Mouse (Mus musculus): Measurements from ENCODE around the gene Zfp992. TPM values are rescaled to one million over a fixed set of nuclear protein-coding genes. Genes with fewer than 3 reads are reported as not detected.
"Not testable (repeated sequence)": the region's sequence is repeated elsewhere in the genome, so short reads cannot be mapped to it uniquely, and the experiment has no call there.

Gene Zfp992
- polyA plus RNA-seq, 1 experiment from 2014 or later: 4.0 TPM

DNA sequence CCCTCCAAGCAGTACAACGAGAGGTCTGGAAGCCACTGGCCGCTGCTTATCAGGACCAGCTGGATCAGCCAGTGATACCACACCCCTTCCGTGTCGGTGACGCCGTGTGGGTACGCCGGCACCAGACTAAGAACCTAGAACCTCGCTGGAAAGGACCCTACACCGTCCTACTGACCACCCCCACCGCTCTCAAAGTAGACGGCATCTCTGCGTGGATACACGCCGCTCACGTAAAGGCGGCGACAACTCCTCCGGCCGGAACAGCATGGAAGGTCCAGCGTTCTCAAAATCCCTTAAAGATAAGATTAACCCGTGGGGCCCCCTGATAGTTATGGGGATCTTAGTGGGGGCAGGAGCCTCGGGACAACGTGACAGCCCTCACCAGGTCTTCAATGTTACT is 60.2 kb downstream of the Zfp992 start:
- H3K36me3 ChIP-seq (replicated peaks); H3K4me1 ChIP-seq; H3K4me3 ChIP-seq; DNase-seq (ENCODE audit: extremely low spot score, low spot score); H3K27ac ChIP-seq; H3K27me3 ChIP-seq (ENCODE audit: poor library complexity, severe bottlenecking): not testable (repeated sequence)
- WGBS: 94% methylated on average over 22 of the region's 24 CpGs
- H3K9me3 ChIP-seq: peaks cover 30% of the 10 kb centered on the region

DNA sequence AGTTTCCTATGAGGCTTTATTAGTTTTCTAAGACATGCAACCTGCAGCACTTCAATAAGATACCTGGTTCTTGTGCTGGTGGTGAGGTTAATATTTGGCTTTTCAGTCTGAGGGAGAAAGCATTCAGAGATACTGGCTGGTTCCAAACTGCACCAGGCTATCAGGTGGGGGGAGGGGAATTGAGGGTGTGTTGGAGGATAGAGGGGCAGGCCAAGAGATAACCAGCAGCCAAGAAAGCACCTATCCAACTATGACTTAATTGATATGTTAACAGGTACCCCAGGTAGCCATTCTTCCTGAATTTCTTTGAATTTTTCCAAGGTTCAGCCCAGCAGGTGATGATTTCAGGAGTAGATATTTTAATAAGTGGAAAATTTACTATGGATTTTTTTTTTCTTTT is 63.0 kb downstream of the Zfp992 start:
- not testable (repeated sequence) for H3K27me3 ChIP-seq (ENCODE audit: poor library complexity, severe bottlenecking); H3K27ac ChIP-seq; DNase-seq (ENCODE audit: extremely low spot score, low spot score); H3K4me1 ChIP-seq; H3K4me3 ChIP-seq; H3K36me3 ChIP-seq (replicated peaks)
- peaks cover 55% of the 10 kb centered on the region for H3K9me3 ChIP-seq

DNA sequence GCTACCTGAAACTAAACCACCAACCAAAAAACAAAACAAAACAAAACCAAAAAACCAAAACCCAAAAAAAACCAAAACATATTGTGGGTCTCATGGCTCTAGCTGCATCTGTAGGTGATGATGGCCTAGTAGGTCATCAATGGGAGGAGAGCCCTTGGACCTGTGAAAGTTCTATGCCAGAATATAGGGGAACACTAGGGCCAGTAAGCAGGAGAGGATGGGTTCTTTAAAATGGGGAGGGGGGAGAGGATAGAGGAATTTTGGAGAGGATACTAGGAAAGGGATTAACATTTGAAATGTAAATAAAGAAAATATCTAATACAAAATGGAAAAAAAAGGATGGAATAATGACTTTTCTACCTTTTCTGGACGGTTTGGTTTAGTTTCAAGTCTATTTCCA is 67.7 kb downstream of the Zfp992 start:
- H3K27ac ChIP-seq: no peak overlapping the region
- no peak overlapping the region for H3K4me3 ChIP-seq
- 78% methylated on average over 1 of the region's 1 CpGs for WGBS
- H3K27me3 ChIP-seq (ENCODE audit: poor library complexity, severe bottlenecking): no peaks in the 10 kb centered on the region
- H3K9me3 ChIP-seq: peaks cover 92% of the 10 kb centered on the region
- no peaks in the 10 kb centered on the region for H3K4me1 ChIP-seq
- no peak for DNase-seq (ENCODE audit: extremely low spot score, low spot score)
- H3K36me3 ChIP-seq (replicated peaks): no peaks in the 10 kb centered on the region

DNA sequence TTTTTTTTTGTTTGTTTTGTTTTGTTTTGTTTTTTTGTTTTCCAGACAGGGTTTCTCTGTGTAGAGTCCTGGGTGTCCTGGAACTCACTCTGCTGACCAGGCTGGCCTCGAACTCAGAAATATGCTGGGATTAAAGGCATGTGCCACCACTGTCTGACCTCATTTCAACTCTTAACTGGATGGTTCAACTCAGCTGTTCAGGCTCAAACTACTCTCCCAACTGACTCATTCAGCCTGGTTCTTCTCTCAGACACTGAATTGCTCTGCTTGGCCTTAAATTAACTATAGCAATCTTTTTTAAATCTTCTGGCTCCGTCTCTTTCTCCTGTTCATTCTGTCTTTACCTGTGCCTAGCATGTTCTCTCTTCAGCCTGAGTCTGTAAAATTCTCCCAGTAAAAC is 68.3 kb downstream of the Zfp992 start:
- H3K27ac ChIP-seq: not testable (repeated sequence)
- WGBS: 75% methylated on average over 2 of the region's 2 CpGs

More for the DNA sequence above, 68.3 kb downstream of the Zfp992 start:
- not testable (repeated sequence) for DNase-seq (ENCODE audit: extremely low spot score, low spot score); H3K4me1 ChIP-seq; H3K27me3 ChIP-seq (ENCODE audit: poor library complexity, severe bottlenecking); H3K36me3 ChIP-seq (replicated peaks); H3K4me3 ChIP-seq
- peaks cover 93% of the 10 kb centered on the region for H3K9me3 ChIP-seq

Other genes with a start within 250 kb of the Zfp992 start
- 0.07 and 0.09 TPM in 2 replicates for gene Zfp981, start 53.0 kb downstream of the Zfp992 start, polyA plus RNA-seq (2016; fragmentation: Nextera tagmentation; extraction: Ambion mirVana)
- 2.6 and 5.1 TPM in 2 replicates for gene Zfp993, start 161.9 kb downstream of the Zfp992 start, polyA plus RNA-seq (2016; fragmentation: Nextera tagmentation; extraction: Ambion mirVana)

Measured in forebrain, embryonic 10.5 days (tissue).